Mouse (Mus musculus): ENCODE measurements around the gene A3galt2. TPM values are rescaled to one million over a fixed set of nuclear protein-coding genes. Genes with fewer than 3 reads are reported as not detected.
A peak's percentile ranks its signal among the peaks of the same experiment; 100 is the strongest.

A3galt2 gene
- polyA plus RNA-seq, 1 experiment from 2014 or later, result 0.14 TPM

GRCm38 (mm10) chr4:128805150-128806042 lies 50.2 kb downstream of the A3galt2 start:
- Histone ChIP-seq H3K9ac (ENCODE audit: low read depth, low read length) (peak overlapping the region; percentile 94), H3K4me1 (ENCODE audit: control insufficient read depth, insufficient read depth, low read length) (peaks cover 38% of the 10 kb centered on the region), H3K36me3 (ENCODE audit: control insufficient read depth, insufficient read depth, low read length) (no peaks in the 10 kb centered on the region), H3K27me3 (ENCODE audit: control insufficient read depth, insufficient read depth, low read depth, low read length) (no peaks in the 10 kb centered on the region), H3K4me2 (ENCODE audit: low read length) (peak overlapping the region; percentile 86), H3K27ac (ENCODE audit: low read length) (peak overlapping the region; percentile 95), H3K4me3 (ENCODE audit: low read depth, low read length) (peak overlapping the region; percentile 93), H3K9me3 (replicated peaks; ENCODE audit: control insufficient read depth, low read length, poor library complexity, severe bottlenecking) (no peaks in the 10 kb centered on the region)
- no peak for ATAC-seq
- WGBS, result under 1% methylated on average over 49 of the region's 74 CpGs

DNA sequence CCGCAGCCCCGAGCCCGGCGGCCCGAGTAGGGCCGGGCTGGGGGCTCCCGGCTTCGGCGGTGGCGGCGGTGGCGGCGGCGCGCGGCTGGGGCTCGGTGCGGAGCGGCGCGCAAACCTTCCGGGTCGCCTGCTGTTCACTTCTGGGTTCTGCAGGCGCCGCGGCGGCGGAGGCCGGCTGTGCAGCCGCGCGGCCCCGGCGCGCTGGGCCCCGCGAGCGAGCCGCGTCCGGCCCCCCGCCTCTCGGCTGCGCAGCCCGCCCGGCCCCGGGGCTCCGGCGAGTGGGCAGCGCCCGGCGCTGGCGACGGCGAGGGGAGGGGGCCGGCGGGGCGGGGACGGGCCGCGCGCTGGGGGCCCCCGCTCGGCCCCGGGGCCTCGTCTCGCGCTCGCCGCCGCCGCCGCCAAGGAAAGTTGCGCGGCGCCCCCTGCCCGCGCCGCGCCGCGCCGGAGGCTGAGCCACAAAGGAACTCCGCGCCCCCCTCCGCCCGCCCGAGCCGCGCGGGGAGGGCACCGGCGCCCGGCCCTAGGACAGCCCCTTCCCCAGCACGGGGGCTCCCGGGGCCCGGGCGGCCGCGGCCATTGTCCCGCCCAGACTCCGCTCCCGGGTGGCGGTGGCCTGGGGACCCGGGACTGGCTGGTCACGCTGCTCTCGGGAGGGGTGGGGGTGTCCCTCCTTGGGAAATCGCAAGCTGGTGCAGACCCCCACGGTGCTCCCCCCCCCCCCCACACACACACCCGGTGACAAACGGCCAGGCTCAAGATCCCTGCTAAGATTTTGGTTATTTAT lies 51.1 kb downstream of the A3galt2 start, which contains the start of gene Zfp362:
Zfp362 (minus strand) TSS at position 3 of the 784 bp plus-strand sequence.
- Histone ChIP-seq H3K4me2 (ENCODE audit: low read length) (peak within 1 kb of the TSS; percentile 86), H3K9me3 (replicated peaks; ENCODE audit: control insufficient read depth, low read length, poor library complexity, severe bottlenecking) (no peaks in the 10 kb centered on the region), H3K9ac (ENCODE audit: low read depth, low read length) (peak within 1 kb of the TSS; percentile 94), H3K4me1 (ENCODE audit: control insufficient read depth, insufficient read depth, low read length) (peaks cover 36% of the 10 kb centered on the region), H3K27me3 (ENCODE audit: control insufficient read depth, insufficient read depth, low read depth, low read length) (no peaks in the 10 kb centered on the region), H3K4me3 (ENCODE audit: low read depth, low read length) (peak within 1 kb of the TSS; percentile 93), H3K36me3 (ENCODE audit: control insufficient read depth, insufficient read depth, low read length) (no peaks in the 10 kb centered on the region), H3K27ac (ENCODE audit: low read length) (peak within 1 kb of the TSS; percentile 95)
- peak; percentile 44 for ATAC-seq
- WGBS, result under 1% methylated on average over 46 of the region's 111 CpGs

DNA sequence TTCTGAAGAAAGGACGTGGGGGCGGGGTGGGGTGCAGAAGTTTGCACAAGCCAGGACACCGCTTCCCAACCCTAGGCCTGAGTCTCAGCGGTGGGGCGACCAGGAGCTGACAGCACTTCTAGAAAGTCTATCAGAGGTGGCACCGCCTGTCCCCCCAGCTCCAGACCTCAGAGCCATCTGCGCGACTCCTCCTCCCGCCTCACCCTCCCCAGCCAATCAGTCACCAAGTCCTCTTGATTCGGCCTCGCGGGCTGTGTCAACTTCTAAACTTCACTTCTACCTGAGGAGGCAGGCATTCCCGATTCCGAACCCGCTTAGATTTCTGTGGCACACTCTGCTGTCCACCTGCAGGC lies 51.6 kb downstream of the A3galt2 start:
- H3K4me2 ChIP-seq (ENCODE audit: low read length), result peak overlapping the region; percentile 86
- H3K36me3 ChIP-seq (ENCODE audit: control insufficient read depth, insufficient read depth, low read length), result no peaks in the 10 kb centered on the region
- H3K4me1 ChIP-seq (ENCODE audit: control insufficient read depth, insufficient read depth, low read length), result peaks cover 35% of the 10 kb centered on the region
- WGBS, result 0% methylated on average over 15 of the region's 15 CpGs
- peak overlapping the region; percentile 94 for H3K9ac ChIP-seq (ENCODE audit: low read depth, low read length)
- H3K27ac ChIP-seq (ENCODE audit: low read length), result peak overlapping the region; percentile 95
- H3K27me3 ChIP-seq (ENCODE audit: control insufficient read depth, insufficient read depth, low read depth, low read length), result no peaks in the 10 kb centered on the region
- H3K9me3 ChIP-seq (replicated peaks; ENCODE audit: control insufficient read depth, low read length, poor library complexity, severe bottlenecking), result no peaks in the 10 kb centered on the region
- ATAC-seq, result peak; percentile 44
- peak overlapping the region; percentile 93 for H3K4me3 ChIP-seq (ENCODE audit: low read depth, low read length)

DNA sequence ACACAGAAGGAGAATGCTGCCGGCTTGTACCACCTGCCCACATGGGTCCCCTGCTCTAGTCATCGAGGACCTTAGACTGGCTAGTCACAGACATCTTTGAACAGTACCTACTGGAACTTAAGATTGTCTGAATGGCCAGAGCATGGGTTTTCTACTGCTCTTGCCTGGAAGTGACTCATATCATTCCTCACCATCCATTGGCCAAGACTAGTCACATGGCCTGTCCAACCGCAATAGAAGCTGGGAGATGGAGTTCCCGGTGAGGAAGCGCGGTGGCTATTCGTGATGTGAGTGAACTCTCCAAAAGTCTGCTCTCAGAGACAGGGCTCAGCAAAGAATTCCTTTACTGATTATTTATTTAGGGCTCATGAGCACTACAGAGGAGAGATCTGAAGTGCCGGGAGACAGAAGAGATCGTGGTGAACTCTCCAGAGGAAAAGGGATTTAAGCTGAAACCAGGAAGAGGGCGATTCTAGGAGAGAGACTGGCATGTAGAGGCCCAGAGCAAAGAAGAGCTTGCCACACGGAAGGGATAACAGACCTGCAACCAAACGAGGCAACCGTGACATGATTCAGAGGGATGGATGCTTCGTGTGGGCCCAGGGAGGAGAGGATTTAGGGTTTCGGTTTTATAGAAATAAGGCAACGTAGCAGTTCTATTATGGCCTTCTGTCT lies 56.4 kb downstream of the A3galt2 start:
- peak overlapping the region; percentile 64 for H3K4me2 ChIP-seq (ENCODE audit: low read length)
- ATAC-seq, result peak; percentile 94

DNA sequence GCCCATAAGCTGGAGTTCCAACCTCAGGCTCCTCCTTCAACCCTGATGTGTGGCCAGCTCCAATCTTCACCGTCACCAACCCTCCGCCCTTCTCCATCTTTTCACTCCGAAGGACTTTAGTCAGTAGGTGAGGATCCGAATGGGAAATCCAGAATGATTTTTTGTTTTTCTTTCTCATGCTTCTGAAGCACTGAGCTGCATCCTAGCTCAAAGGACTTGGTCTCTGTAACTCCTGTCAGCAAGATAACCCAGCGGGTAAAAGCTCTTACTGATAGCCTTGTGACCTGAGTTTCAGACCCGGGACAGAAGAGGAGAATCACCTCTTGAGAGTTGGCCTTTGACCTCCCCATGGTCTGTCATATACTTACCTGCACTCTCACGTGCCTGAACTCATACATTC lies 61.8 kb downstream of the A3galt2 start:
- no peak overlapping the region for H3K4me2 ChIP-seq (ENCODE audit: low read length)
- no peaks in the 10 kb centered on the region for H3K27me3 ChIP-seq (ENCODE audit: control insufficient read depth, insufficient read depth, low read depth, low read length)
- WGBS, result 65% methylated on average over 7 of the region's 7 CpGs
- no peaks in the 10 kb centered on the region for H3K36me3 ChIP-seq (ENCODE audit: control insufficient read depth, insufficient read depth, low read length)
- no peak overlapping the region for H3K27ac ChIP-seq (ENCODE audit: low read length)
- H3K4me3 ChIP-seq (ENCODE audit: low read depth, low read length), result no peak overlapping the region
- no peaks in the 10 kb centered on the region for H3K9me3 ChIP-seq (replicated peaks; ENCODE audit: control insufficient read depth, low read length, poor library complexity, severe bottlenecking)
- ATAC-seq, result no peak
- H3K9ac ChIP-seq (ENCODE audit: low read depth, low read length), result no peak overlapping the region
- peaks cover 6% of the 10 kb centered on the region for H3K4me1 ChIP-seq (ENCODE audit: control insufficient read depth, insufficient read depth, low read length)

More for the DNA sequence above, 56.4 kb downstream of the A3galt2 start:
- H3K36me3 ChIP-seq (ENCODE audit: control insufficient read depth, insufficient read depth, low read length), result no peaks in the 10 kb centered on the region
- H3K4me3 ChIP-seq (ENCODE audit: low read depth, low read length), result peak overlapping the region; percentile 50
- H3K9me3 ChIP-seq (replicated peaks; ENCODE audit: control insufficient read depth, low read length, poor library complexity, severe bottlenecking), result no peaks in the 10 kb centered on the region
- WGBS, result 14% methylated on average over 16 of the region's 16 CpGs
- no peaks in the 10 kb centered on the region for H3K27me3 ChIP-seq (ENCODE audit: control insufficient read depth, insufficient read depth, low read depth, low read length)
- H3K9ac ChIP-seq (ENCODE audit: low read depth, low read length), result peak overlapping the region; percentile 65
- H3K27ac ChIP-seq (ENCODE audit: low read length), result peak overlapping the region; percentile 66
- H3K4me1 ChIP-seq (ENCODE audit: control insufficient read depth, insufficient read depth, low read length), result peaks cover 13% of the 10 kb centered on the region

Other genes with a start within 250 kb of the A3galt2 start
- 5.3 and 6.9 TPM in 2 replicates for gene Zscan20, start 145.3 kb upstream of the A3galt2 start, polyA plus RNA-seq (2015; fragmentation: Nextera tagmentation; extraction: Ambion mirVana)
- gene Tlr12, start 136.7 kb upstream of the A3galt2 start, polyA plus RNA-seq (2015; fragmentation: Nextera tagmentation; extraction: Ambion mirVana), result 1.9 and 4.1 TPM in 2 replicates
- 19.5 and 22.6 TPM in 2 replicates for gene Phc2, start 100.7 kb upstream of the A3galt2 start, polyA plus RNA-seq (2015; fragmentation: Nextera tagmentation; extraction: Ambion mirVana)
- gene Zfp362, start 50.7 kb downstream of the A3galt2 start, polyA plus RNA-seq (2015; fragmentation: Nextera tagmentation; extraction: Ambion mirVana), result 30.8 and 32.8 TPM in 2 replicates
- 17.6 and 18.5 TPM in 2 replicates for gene Trim62, start 128.2 kb downstream of the A3galt2 start, polyA plus RNA-seq (2015; fragmentation: Nextera tagmentation; extraction: Ambion mirVana)
- gene Azin2, start 207.1 kb downstream of the A3galt2 start, polyA plus RNA-seq (2015; fragmentation: Nextera tagmentation; extraction: Ambion mirVana), result 16.6 and 20.2 TPM in 2 replicates
- 81.6 and 81.7 TPM in 2 replicates for gene Ak2, start 236.6 kb downstream of the A3galt2 start, polyA plus RNA-seq (2015; fragmentation: Nextera tagmentation; extraction: Ambion mirVana)

Measured in midbrain, embryonic 16.5 days (tissue).